Mouse (Mus musculus) liver, embryonic 14.5 days (tissue): ENCODE results near the gene Mex3a. TPM values are rescaled to one million over a fixed set of nuclear protein-coding genes. Genes with fewer than 3 reads are reported as not detected.

ENCODE experiments used
- ATAC-seq: fragments of 200-750 bp; cut with Nextera tagmentation; 2 replicates; pipeline ENCODE4 v1.8.0; 2017; ENCODE audit warnings: moderate number of reproducible peaks, mild to moderate bottlenecking, moderate library complexity; ENCODE audit not compliant: insufficient read depth
- DNase-seq, 3 experiments: peaks; one replicate each; pipeline ENCODE4 v3.0.0-alpha.2; 2012 to 2013; ENCODE audit warnings: low read depth in 3 of 3, low spot score in 3 of 3
- H3K27ac ChIP-seq: fragments of 300-500 bp; sonication (generic); 2 replicates; pipeline ENCODE4 v1.5.1; 2014; ENCODE audit warnings: moderate library complexity, mild to moderate bottlenecking, control low read depth, inconsistent platforms
- H3K27me3 ChIP-seq: fragments of 300-500 bp; sonication (generic); 2 replicates; pipeline ENCODE4 v1.6.1; 2014; ENCODE audit warnings: mild to moderate bottlenecking, low read length, moderate library complexity; ENCODE audit not compliant: control insufficient read depth, insufficient read depth
- H3K36me3 ChIP-seq: fragments of 300-500 bp; sonication (generic); replicated peaks from 2 replicates; pipeline ENCODE4 v1.6.1; 2014; ENCODE audit warnings: low read depth; ENCODE audit not compliant: control insufficient read depth, insufficient read depth
- H3K4me1 ChIP-seq, 2 experiments: fragments of 200-500 bp in 1 of 2; fragments of 300-500 bp in 1 of 2; sonication (generic) in 1 of 2; replicated peaks; 2 replicates each; pipeline ENCODE4 v1.6.1; 2012 to 2014; ENCODE audit warnings: antibody characterized with exemption in 1 of 2, inconsistent platforms in 1 of 2, low read length in 1 of 2; ENCODE audit not compliant: control insufficient read depth in 2 of 2, insufficient read depth in 2 of 2
- H3K4me2 ChIP-seq: fragments of 300-500 bp; sonication (generic); 2 replicates; pipeline ENCODE4 v1.6.1; 2014; ENCODE audit warnings: low read depth, mild to moderate bottlenecking, control low read depth, moderate library complexity
- H3K4me3 ChIP-seq, 2 experiments: fragments of 200-500 bp in 1 of 2; fragments of 300-500 bp in 1 of 2; sonication (generic) in 1 of 2; 2 replicates each; pipeline ENCODE4 v1.5.1; 2012 to 2014; ENCODE audit warnings: low read depth in 2 of 2, low read length in 2 of 2, mild to moderate bottlenecking in 2 of 2, control low read depth in 1 of 2, inconsistent platforms in 1 of 2, moderate library complexity in 1 of 2; ENCODE audit not compliant: insufficient read depth in 1 of 2
- H3K9ac ChIP-seq: fragments of 300-500 bp; sonication (generic); replicated peaks from 2 replicates; pipeline ENCODE4 v1.6.1; 2014; ENCODE audit warnings: mild to moderate bottlenecking, control low read depth, moderate library complexity
- H3K9me3 ChIP-seq: fragments of 300-500 bp; sonication (generic); 2 replicates; pipeline ENCODE4 v1.6.1; 2016; ENCODE audit warnings: low read length, mixed read lengths; ENCODE audit not compliant: control insufficient read depth
- CTCF ChIP-seq: IDR thresholded peaks from 2 replicates; pipeline ENCODE4 v1.5.1; 2016; ENCODE audit warnings: antibody characterized with exemption, low read depth, control low read depth
- EP300 ChIP-seq: IDR thresholded peaks from 2 replicates; pipeline ENCODE4 v1.6.1; 2016; ENCODE audit warnings: antibody characterized with exemption, low read depth
- WGBS: fragments of 180-500 bp; shearing (Covaris S2); extraction: QIAGEN DNeasy Blood & Tissue Kit; methylation state at CpG from one replicate; pipeline ENCODE4 v1.1.7; 2014; ENCODE audit not compliant: insufficient replicate concordance; 5-methylcytosine and 5-hydroxymethylcytosine counted together
- polyA plus RNA-seq, 2 experiments: library from polyadenylated mRNA; depleted of rRNA in 1 of 2; stranded (reverse) in 1 of 2; unstranded in 1 of 2; fragments of >200 nt; fragmentation: Nextera tagmentation in 1 of 2; extraction: Ambion mirVana in 1 of 2; gene quantifications; 2 replicates each; pipeline versions ENCODE4 v1.2.1 to v1.2.3; 2012 to 2014

Mex3a gene
- polyA plus RNA-seq, 2 experiments, result 0.74 to 1.1 TPM

GRCm38 (mm10) chr3:88563442-88563841, 31.2 kb downstream of the Mex3a start:
- no peak overlapping the region for H3K4me3 ChIP-seq
- TF ChIP-seq EP300 (no peak), CTCF (no peak)
- H3K4me1 ChIP-seq, result peaks cover 0 to 3% of the 10 kb centered on the region in 2 experiments; a peak in 1 of 4 replicates
- no peaks in the 10 kb centered on the region for H3K9me3 ChIP-seq
- no peak for DNase-seq
- peaks cover 59% of the 10 kb centered on the region for H3K36me3 ChIP-seq
- H3K27me3 ChIP-seq, result no peaks in the 10 kb centered on the region
- 79% methylated on average over 4 of the region's 4 CpGs for WGBS
- ATAC-seq, result no peak
- H3K27ac ChIP-seq, result no peak overlapping the region
- H3K9ac ChIP-seq, result no peak overlapping the region
- no peak overlapping the region for H3K4me2 ChIP-seq

- no peak for DNase-seq
These were observed 31.8 kb downstream of the Mex3a start for GRCm38 (mm10) chr3:88563966-88564365.

GRCm38 (mm10) chr3:88566116-88566515, 33.9 kb downstream of the Mex3a start:
- Histone ChIP-seq H3K4me1 (peaks cover 0 to 6% of the 10 kb centered on the region in 2 experiments; a peak in 1 of 4 replicates), H3K27ac (no peak overlapping the region), H3K27me3 (no peaks in the 10 kb centered on the region), H3K9me3 (no peaks in the 10 kb centered on the region), H3K36me3 (peaks cover 47% of the 10 kb centered on the region), H3K4me2 (no peak overlapping the region), H3K4me3 (no peak overlapping the region), H3K9ac (no peak overlapping the region)
- WGBS, result 84% methylated on average over 3 of the region's 3 CpGs
- TF ChIP-seq CTCF, result no peak
- TF ChIP-seq EP300, result no peak
- DNase-seq (no peak), ATAC-seq (no peak)

More at GRCm38 (mm10) chr3:88563966-88564365, 31.8 kb downstream of the Mex3a start:
- Histone ChIP-seq H3K9ac (no peak overlapping the region), H3K27me3 (no peaks in the 10 kb centered on the region), H3K4me1 (peaks cover 0 to 3% of the 10 kb centered on the region in 2 experiments; a peak in 1 of 4 replicates), H3K9me3 (no peaks in the 10 kb centered on the region), H3K36me3 (peaks cover 61% of the 10 kb centered on the region), H3K4me3 (no peak overlapping the region), H3K27ac (no peak overlapping the region), H3K4me2 (no peak overlapping the region)
- no peak for TF ChIP-seq EP300
- no peak for TF ChIP-seq CTCF
- WGBS, result 82% methylated on average over 7 of the region's 7 CpGs
- ATAC-seq, result no peak

- Histone ChIP-seq H3K9me3 (no peaks in the 10 kb centered on the region), H3K4me1 (peaks cover 0 to 6% of the 10 kb centered on the region in 2 experiments; a peak in 1 of 4 replicates), H3K27me3 (no peaks in the 10 kb centered on the region), H3K36me3 (peaks cover 43% of the 10 kb centered on the region), H3K27ac (no peak overlapping the region), H3K9ac (no peak overlapping the region), H3K4me3 (no peak overlapping the region), H3K4me2 (no peak overlapping the region)
- TF ChIP-seq EP300 (no peak), CTCF (no peak)
- ATAC-seq (no peak), DNase-seq (no peak)
- 78% methylated on average over 4 of the region's 4 CpGs for WGBS
These were observed 34.4 kb downstream of the Mex3a start for GRCm38 (mm10) chr3:88566536-88567061.

GRCm38 (mm10) chr3:88567892-88568291, 35.7 kb downstream of the Mex3a start:
- no peak for TF ChIP-seq EP300
- no peak for TF ChIP-seq CTCF
- DNase-seq (no peak), ATAC-seq (no peak)
- Histone ChIP-seq H3K9me3 (no peaks in the 10 kb centered on the region), H3K9ac (no peak overlapping the region), H3K36me3 (peaks cover 34% of the 10 kb centered on the region), H3K4me3 (no peak overlapping the region), H3K4me1 (peaks cover 0 to 6% of the 10 kb centered on the region in 2 experiments; a peak in 1 of 4 replicates), H3K4me2 (no peak overlapping the region), H3K27ac (no peak overlapping the region), H3K27me3 (no peaks in the 10 kb centered on the region)
- WGBS, result 81% methylated on average over 6 of the region's 6 CpGs
